Mouse (Mus musculus) ES-Bruce4 (cell line): ENCODE measurements around the gene Mprip.

Experiments
- EP300 ChIP-seq: IDR thresholded peaks from 2 replicates; pipeline ENCODE4 v1.6.1; 2011; ENCODE audit warnings: low read depth, low read length; ENCODE audit not compliant: insufficient read depth
- POLR2A ChIP-seq: IDR thresholded peaks from one replicate; pipeline ENCODE4 v1.8.1; 2011; ENCODE audit warnings: low read length; ENCODE audit not compliant: insufficient read depth

DNA sequence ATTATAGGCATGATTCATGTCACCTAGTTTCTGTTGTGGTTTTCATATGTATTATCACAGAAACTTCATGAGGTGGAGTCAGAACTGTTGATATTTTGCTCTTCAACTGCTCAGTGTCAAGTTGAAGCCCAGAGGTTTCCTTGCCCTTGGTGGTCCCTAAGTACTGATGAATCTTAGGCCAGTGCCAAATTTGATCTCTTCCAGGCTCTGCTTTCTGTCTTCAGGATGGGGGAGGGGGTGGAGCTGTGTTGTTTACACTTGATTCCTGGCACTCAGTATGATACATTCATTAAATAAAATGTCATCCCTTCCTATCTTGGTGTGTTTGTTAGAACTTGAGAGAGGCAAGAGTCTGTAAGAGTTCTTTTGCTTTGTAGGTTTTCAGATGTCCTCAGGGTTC is 34.4 kb downstream of the Mprip start:
- TF ChIP-seq POLR2A = no peak
- TF ChIP-seq EP300 = no peak
